Mouse (Mus musculus) midbrain, postnatal 0 days (tissue): ENCODE measurements around the gene Fam131c. TPM values are rescaled to one million over a fixed set of nuclear protein-coding genes. Genes with fewer than 3 reads are reported as not detected.

Experiments used
- ATAC-seq: fragments of 200-750 bp; cut with Nextera tagmentation; 2 replicates; pipeline ENCODE4 v1.8.0; 2017; ENCODE audit warnings: moderate number of reproducible peaks, mild to moderate bottlenecking, moderate TSS enrichment, moderate library complexity; ENCODE audit not compliant: low FRiP score
- DNase-seq: peaks from one replicate; pipeline ENCODE4 v3.0.0-alpha.2; 2015; ENCODE audit warnings: low spot score
- H3K27ac ChIP-seq: fragments of 300-500 bp; sonication (generic); 2 replicates; pipeline ENCODE4 v1.5.1; 2014; ENCODE audit warnings: low read depth, mild to moderate bottlenecking, low read length, mixed read lengths
- H3K27me3 ChIP-seq: fragments of 300-500 bp; sonication (generic); 2 replicates; pipeline ENCODE4 v1.6.1; 2014; ENCODE audit warnings: low read length, control low read depth, mixed read lengths; ENCODE audit not compliant: insufficient read depth
- H3K36me3 ChIP-seq: fragments of 300-500 bp; sonication (generic); 2 replicates; pipeline ENCODE4 v1.6.1; 2014; ENCODE audit warnings: low read length, control low read depth, mixed read lengths; ENCODE audit not compliant: insufficient read depth
- H3K4me1 ChIP-seq: fragments of 300-500 bp; sonication (generic); 2 replicates; pipeline ENCODE4 v1.6.1; 2014; ENCODE audit warnings: mild to moderate bottlenecking, control low read depth, antibody characterized with exemption, low read length, mixed read lengths; ENCODE audit not compliant: insufficient read depth
- H3K4me2 ChIP-seq: fragments of 300-500 bp; sonication (generic); 2 replicates; pipeline ENCODE4 v1.6.1; 2014; ENCODE audit warnings: low read depth, mild to moderate bottlenecking, low read length, mixed read lengths; ENCODE audit not compliant: poor library complexity, severe bottlenecking
- H3K4me3 ChIP-seq: fragments of 300-500 bp; sonication (generic); 2 replicates; pipeline ENCODE4 v1.5.1; 2014; ENCODE audit warnings: low read depth, mild to moderate bottlenecking, low read length, moderate library complexity
- H3K9ac ChIP-seq: fragments of 300-500 bp; sonication (generic); replicated peaks from 2 replicates; pipeline ENCODE4 v1.6.1; 2014; ENCODE audit warnings: mild to moderate bottlenecking, low read length, moderate library complexity, mixed read lengths; ENCODE audit not compliant: poor library complexity, severe bottlenecking
- H3K9me3 ChIP-seq: fragments of 300-500 bp; sonication (generic); 2 replicates; pipeline ENCODE4 v1.6.1; 2016; ENCODE audit warnings: low read length, control low read depth
- CTCF ChIP-seq: IDR thresholded peaks from 2 replicates; pipeline ENCODE4 v1.5.1; 2016; ENCODE audit warnings: antibody characterized with exemption, mild to moderate bottlenecking
- WGBS: fragments of 180-500 bp; shearing (Covaris S2); extraction: QIAGEN DNeasy Blood & Tissue Kit; methylation state at CpG from one replicate; pipeline ENCODE4 v1.1.7; 2014; 5-methylcytosine and 5-hydroxymethylcytosine counted together
- polyA plus RNA-seq: library from polyadenylated mRNA; unstranded; fragments of >200 nt; fragmentation: Nextera tagmentation; extraction: Ambion mirVana; gene quantifications from 2 replicates; pipeline ENCODE4 v1.2.1, GENCODE M21; 2015
- total RNA-seq: library from RNA; depleted of rRNA; stranded (reverse); fragments of >200 nt; gene quantifications from 2 replicates; pipeline ENCODE4 v1.2.3, GENCODE M21; 2014

Gene Fam131c
- total and polyA plus RNA-seq, 2 experiments from 2014 or later = 56.7 to 119 TPM

DNA sequence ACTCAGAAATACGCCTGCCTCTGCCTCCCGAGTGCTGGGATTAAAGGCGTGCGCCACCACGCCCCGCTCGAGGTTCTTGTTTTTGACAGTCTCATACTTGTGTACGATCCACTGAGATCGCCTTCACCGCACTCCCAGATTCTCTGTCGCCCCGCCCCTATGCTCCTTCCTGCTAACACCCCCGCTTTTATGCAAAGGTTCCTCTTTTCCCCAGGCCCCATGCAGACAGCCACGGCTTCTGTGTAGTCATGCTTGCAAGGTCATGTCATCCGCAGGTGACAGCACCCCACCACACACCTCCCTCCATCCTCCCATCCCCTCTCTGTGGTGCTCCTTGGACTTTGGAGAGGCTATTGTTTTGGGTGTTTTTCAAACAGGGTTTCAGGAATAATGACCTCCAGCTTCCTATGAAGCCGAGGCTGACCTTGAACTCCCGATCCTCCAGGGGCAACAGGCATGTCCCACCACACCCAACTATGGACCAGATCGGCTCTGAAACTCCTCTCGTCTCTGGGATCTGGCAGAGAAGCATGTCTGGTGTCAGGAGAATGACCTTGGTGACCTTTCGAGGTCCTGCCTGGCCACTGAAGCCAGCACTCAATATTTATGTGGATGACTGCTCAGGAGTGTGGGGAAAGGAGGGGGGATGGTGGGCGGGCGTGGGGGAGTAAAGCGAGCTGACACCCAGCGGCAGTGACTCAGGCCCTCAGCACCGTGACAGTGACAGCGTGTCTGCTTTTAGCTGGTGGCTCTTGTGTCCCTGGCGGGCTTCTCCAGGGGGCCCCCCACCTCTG lies 51.6 kb downstream of the Fam131c start:
- WGBS = 67% methylated on average over 27 of the region's 27 CpGs
- Histone ChIP-seq H3K9me3 (no peaks in the 10 kb centered on the region), H3K36me3 (no peaks in the 10 kb centered on the region), H3K4me3 (no peak overlapping the region), H3K9ac (no peak overlapping the region), H3K4me2 (no peak overlapping the region), H3K27me3 (no peaks in the 10 kb centered on the region), H3K27ac (no peak overlapping the region), H3K4me1 (no peaks in the 10 kb centered on the region)
- DNase-seq (no peak), ATAC-seq (no peak)
- no peak for TF ChIP-seq CTCF

DNA sequence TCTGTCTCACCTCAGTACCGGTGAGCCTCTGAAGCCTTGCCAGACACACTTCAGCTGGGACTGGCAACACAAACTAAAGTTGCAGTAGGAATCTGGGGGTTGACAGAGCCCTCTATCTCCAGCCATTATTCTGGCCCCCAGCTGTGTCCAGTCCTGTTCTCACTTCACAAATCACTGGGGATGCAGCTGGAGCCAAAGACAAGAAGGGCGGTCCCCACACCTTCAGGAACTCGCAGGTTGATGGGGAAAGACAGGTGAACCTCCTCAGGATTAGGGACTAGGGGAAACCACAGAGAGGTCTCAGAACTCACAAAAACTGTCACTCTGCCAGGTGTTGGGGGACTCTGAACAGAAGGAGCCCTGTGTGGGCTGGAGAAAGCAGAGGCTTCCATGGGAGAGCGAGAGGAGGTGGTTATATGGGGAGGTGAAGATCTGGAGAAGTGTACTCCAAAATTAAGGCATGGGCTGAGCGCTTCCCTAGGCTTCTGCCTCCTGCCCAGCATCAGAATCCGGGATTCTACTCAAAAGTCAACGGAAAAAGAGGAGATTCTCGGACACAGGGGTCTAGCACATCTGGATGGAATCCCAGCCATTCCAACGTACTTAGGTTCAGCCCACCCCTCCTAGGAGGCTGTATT lies 52.3 kb downstream of the Fam131c start, which contains the start of gene Hspb7:
Gene Hspb7 (plus strand): TSS at position 588 of the 638 bp plus-strand sequence.
- no peaks in the 10 kb centered on the region for H3K4me1 ChIP-seq
- H3K4me3 ChIP-seq = no peak within 1 kb of the TSS
- TF ChIP-seq CTCF = no peak
- WGBS = 61% methylated on average over 9 of the region's 9 CpGs
- H3K4me2 ChIP-seq = no peak within 1 kb of the TSS
- ATAC-seq (no peak), DNase-seq (no peak)
- no peaks in the 10 kb centered on the region for H3K27me3 ChIP-seq
- H3K36me3 ChIP-seq = no peaks in the 10 kb centered on the region
- H3K27ac ChIP-seq = no peak within 1 kb of the TSS
- H3K9ac ChIP-seq = 0 out of 2 replicates have a peak within 1 kb of the TSS, but pooled peaks have one; percentile 8
- no peaks in the 10 kb centered on the region for H3K9me3 ChIP-seq

DNA sequence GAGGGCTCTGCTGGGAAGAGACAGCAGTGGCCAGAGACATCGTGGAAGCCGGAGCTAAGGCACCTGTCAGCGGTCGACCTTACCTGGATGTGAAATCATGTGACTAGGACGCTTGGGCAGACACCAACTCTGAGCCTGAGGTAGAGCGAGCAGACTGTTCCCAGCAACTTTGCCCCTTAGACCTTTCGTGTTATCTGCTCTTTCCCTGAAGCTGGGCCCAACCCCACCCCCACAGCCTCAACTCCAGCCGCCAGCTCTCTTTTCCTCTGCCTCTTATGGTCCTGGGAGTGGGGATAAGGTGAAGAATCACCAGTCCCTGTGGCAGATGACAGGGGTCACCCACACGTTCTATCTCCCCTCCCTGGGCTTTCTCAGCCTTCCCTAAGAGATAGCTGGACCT lies 52.9 kb downstream of the Fam131c start:
- no peaks in the 10 kb centered on the region for H3K27me3 ChIP-seq
- DNase-seq (no peak), ATAC-seq (no peak)
- no peak overlapping the region for H3K27ac ChIP-seq
- TF ChIP-seq CTCF = no peak
- H3K36me3 ChIP-seq = no peaks in the 10 kb centered on the region
- H3K4me1 ChIP-seq = no peaks in the 10 kb centered on the region
- 57% methylated on average over 9 of the region's 9 CpGs for WGBS
- no peaks in the 10 kb centered on the region for H3K9me3 ChIP-seq
- no peak overlapping the region for H3K9ac ChIP-seq
- no peak overlapping the region for H3K4me3 ChIP-seq
- no peak overlapping the region for H3K4me2 ChIP-seq

DNA sequence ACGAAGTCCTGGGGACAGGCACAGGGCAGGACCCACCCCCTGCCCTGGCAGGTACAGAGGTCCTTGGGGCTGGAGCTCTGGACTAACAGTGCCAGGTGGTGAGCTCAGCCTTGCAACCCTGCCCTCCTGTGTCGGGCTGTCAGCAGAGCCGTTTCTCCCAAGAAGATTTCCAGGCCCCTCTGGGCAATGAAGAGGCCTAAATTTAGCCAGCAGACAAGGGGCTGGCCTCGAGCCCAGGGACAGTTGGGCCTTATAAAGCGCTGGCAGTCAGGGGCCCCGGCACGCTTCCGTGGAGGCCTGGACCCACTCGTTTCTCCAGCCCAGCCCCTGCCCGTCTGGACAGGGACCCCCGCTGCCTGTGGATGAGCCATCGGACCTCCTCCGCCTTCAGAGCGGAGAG lies 53.4 kb downstream of the Fam131c start:
- no peak overlapping the region for H3K27ac ChIP-seq
- no peak for TF ChIP-seq CTCF
- DNase-seq (peak; percentile 42), ATAC-seq (no peak)
- 0 out of 2 replicates have a peak overlapping the region, but pooled peaks have one; percentile 8 for H3K9ac ChIP-seq
- H3K4me2 ChIP-seq = no peak overlapping the region
- H3K27me3 ChIP-seq = no peaks in the 10 kb centered on the region
- no peaks in the 10 kb centered on the region for H3K4me1 ChIP-seq
- H3K9me3 ChIP-seq = no peaks in the 10 kb centered on the region
- no peaks in the 10 kb centered on the region for H3K36me3 ChIP-seq
- H3K4me3 ChIP-seq = no peak overlapping the region
- 60% methylated on average over 14 of the region's 14 CpGs for WGBS

DNA sequence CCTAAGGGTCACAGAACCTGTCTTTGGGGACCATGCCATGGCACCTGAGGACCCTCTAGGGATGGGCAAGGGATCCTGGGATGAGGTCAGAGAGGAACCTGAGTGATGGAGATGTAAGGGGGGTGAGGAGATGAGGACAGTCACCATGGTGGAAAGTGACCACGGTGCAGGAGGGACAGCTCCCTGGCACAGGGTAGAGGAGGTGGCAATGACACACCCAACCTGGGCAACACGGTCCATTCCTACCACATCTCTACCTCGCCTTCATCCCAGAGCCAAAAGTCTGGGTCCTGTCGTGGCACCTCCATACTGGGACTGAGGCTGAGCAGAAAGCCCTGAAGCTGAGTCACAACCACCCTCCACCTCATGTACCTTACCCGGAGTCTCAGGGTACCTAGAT lies 54.8 kb downstream of the Fam131c start:
- TF ChIP-seq CTCF = no peak
- 76% methylated on average over 5 of the region's 5 CpGs for WGBS
- Histone ChIP-seq H3K4me2 (no peak overlapping the region), H3K36me3 (no peaks in the 10 kb centered on the region), H3K4me3 (no peak overlapping the region), H3K27ac (no peak overlapping the region), H3K4me1 (no peaks in the 10 kb centered on the region), H3K9me3 (no peaks in the 10 kb centered on the region), H3K9ac (no peak overlapping the region), H3K27me3 (no peaks in the 10 kb centered on the region)
- no peak for DNase-seq
- no peak for ATAC-seq

DNA sequence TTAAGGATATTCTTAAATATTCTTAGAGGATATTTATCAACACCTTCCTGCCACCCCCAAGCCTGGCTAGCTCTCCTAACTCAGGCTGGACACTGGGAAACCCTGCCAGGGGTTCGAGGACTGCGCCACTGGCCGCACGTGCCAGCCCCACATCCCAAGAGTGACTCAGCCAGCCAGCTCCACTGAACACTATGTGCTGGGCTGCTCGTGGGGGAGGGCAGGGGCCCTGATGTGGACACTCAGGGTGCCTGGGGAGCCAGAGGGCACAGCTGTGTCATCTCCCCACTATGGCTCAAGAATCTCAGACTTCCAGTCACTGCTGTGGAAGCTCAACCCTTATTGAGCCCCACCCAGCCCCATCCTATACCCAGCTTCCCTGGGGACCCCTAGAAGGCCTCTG lies 55.3 kb downstream of the Fam131c start:
- H3K27me3 ChIP-seq = no peaks in the 10 kb centered on the region
- H3K4me3 ChIP-seq = no peak overlapping the region
- DNase-seq (no peak), ATAC-seq (no peak)
- H3K4me2 ChIP-seq = no peak overlapping the region
- TF ChIP-seq CTCF = no peak
- no peaks in the 10 kb centered on the region for H3K9me3 ChIP-seq
- 77% methylated on average over 5 of the region's 5 CpGs for WGBS
- no peak overlapping the region for H3K27ac ChIP-seq
- H3K36me3 ChIP-seq = no peaks in the 10 kb centered on the region
- no peaks in the 10 kb centered on the region for H3K4me1 ChIP-seq
- H3K9ac ChIP-seq = no peak overlapping the region
